21 mouse cellular contexts compared by ENCODE assay signal in the genomic region with DNA sequence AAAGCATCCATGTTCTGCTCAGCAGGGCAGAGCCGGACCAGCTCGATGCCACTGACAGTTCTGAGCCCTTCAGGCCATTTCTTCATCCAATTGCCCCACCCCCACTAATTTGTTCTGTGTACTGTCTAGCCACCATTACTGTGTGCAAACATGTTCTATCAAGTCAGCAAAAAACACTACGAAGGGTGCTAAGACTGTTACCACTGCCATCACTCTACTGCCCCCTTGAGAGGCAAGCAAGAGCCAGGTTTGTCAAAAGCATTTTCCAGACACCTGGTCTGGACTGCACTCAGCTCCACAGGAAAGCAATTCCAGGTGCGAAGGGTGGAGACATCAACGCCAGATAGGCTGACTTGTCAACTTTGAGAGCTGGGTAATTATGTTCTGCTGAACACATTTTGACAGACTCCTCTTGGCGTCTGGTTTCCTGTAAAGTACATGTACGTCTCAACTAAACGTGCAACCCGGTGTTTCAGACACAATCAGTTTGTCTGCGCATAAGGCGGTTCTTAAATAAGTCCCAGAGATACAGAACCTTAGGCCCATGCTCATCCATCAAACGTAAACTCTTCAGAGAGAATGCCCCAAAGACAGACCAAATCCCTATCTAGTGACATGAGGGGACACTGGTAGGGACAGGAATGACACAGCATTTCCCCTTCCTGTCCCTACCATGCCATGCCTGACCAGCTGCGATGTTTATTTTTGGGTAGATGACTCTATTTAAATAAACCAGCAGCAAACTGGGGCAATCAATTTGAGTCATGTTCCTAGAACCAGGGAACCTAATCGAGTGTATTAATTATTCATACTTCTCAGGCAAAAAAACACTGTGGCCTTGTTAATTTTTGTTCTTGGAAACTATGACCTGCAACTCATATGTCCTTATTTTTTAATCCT.
DNase-seq lines count a peak whose midpoint lies in the region; ATAC-seq and TF ChIP-seq lines count a peak whose summit lies in the region.
"Had no signal": no experiment of that assay in that cellular context is flagged by ENCODE, and none has a peak within 500 bp of the region (broad histone marks: within the 10 kb centered on the region; RNA-seq: fewer than 3 reads in every experiment).

No protein-coding gene starts in this region.

- peak; percentile 26; the same call in 1 of the 2 replicates for TF ChIP-seq CTCF in hindbrain, postnatal 0 days (IDR thresholded peaks at IDR 0.05; ENCODE audit: low read depth)
- TF ChIP-seq CTCF in lung, postnatal 0 days (IDR thresholded peaks at IDR 0.05): peak; percentile 44
- no peak for TF ChIP-seq CTCF in lung, adult 2 months (IDR thresholded peaks at IDR 0.05; ENCODE audit: insufficient read depth, low read length)
- TF ChIP-seq CTCF in intestine, postnatal 0 days (IDR thresholded peaks at IDR 0.05; ENCODE audit: low read depth): peak; percentile 35

- H3K27ac ChIP-seq in hindbrain, postnatal 0 days: no peak overlapping the region
- H3K27ac ChIP-seq in hindbrain, embryonic 13.5 days: no peak overlapping the region
- H3K27ac ChIP-seq in lung, postnatal 0 days (ENCODE audit: low read length): no peak overlapping the region
- no peak overlapping the region for H3K27ac ChIP-seq in ES-E14 (ENCODE audit: insufficient read depth, low read depth, low read length, poor library complexity, severe bottlenecking)
- no peak overlapping the region for H3K27ac ChIP-seq in intestine, postnatal 0 days (ENCODE audit: low read depth, low read length)
- H3K27ac ChIP-seq: embryonic facial prominence, embryonic 13.5 days; liver, embryonic 13.5 days; midbrain, embryonic 10.5 days had no signal

- WGBS in hindbrain, postnatal 0 days: 73% methylated on average over 14 of the region's 14 CpGs
- WGBS in hindbrain, embryonic 13.5 days: 80% methylated on average over 14 of the region's 14 CpGs
- WGBS in lung, postnatal 0 days: 62% methylated on average over 14 of the region's 14 CpGs
- WGBS in lung, adult 2 months: 52% methylated on average over 14 of the region's 14 CpGs
- WGBS in intestine, postnatal 0 days: 73% methylated on average over 14 of the region's 14 CpGs

- no peak for TF ChIP-seq EP300 in lung, postnatal 0 days (IDR thresholded peaks at IDR 0.05)

- no peaks in the 10 kb centered on the region for H3K36me3 ChIP-seq in hindbrain, postnatal 0 days (ENCODE audit: insufficient read depth, low read length)
- no peaks in the 10 kb centered on the region for H3K36me3 ChIP-seq in hindbrain, embryonic 13.5 days
- H3K36me3 ChIP-seq in lung, postnatal 0 days (ENCODE audit: insufficient read depth, low read length): no peaks in the 10 kb centered on the region
- H3K36me3 ChIP-seq in ES-E14 (ENCODE audit: control insufficient read depth, insufficient read depth, low read length, poor library complexity, severe bottlenecking): no peaks in the 10 kb centered on the region
- H3K36me3 ChIP-seq in intestine, postnatal 0 days (ENCODE audit: control insufficient read depth, insufficient read depth): peaks cover 9% of the 10 kb centered on the region
- H3K36me3 ChIP-seq: embryonic facial prominence, embryonic 13.5 days; liver, embryonic 13.5 days; midbrain, embryonic 10.5 days had no signal

- ATAC-seq in hindbrain, postnatal 0 days: peak; percentile 33; the same call in 1 of the 2 replicates
- no peak for ATAC-seq in hindbrain, embryonic 13.5 days (ENCODE audit: low FRiP score)
- no peak for ATAC-seq in lung, postnatal 0 days
- ATAC-seq in intestine, postnatal 0 days: no peak

- H3K4me3 ChIP-seq in hindbrain, postnatal 0 days (ENCODE audit: low read length): no peak overlapping the region
- no peak overlapping the region for H3K4me3 ChIP-seq in hindbrain, embryonic 13.5 days
- no peak overlapping the region for H3K4me3 ChIP-seq in lung, postnatal 0 days (ENCODE audit: low read depth, low read length)
- no peak overlapping the region for H3K4me3 ChIP-seq in lung, adult 2 months (replicated peaks; ENCODE audit: extremely low read depth, low read depth, low read length)
- no peak overlapping the region for H3K4me3 ChIP-seq in ES-E14 (ENCODE audit: insufficient read depth in 1 of 2, low read depth in 1 of 2, low read length in 2 of 2, poor library complexity in 1 of 2, severe bottlenecking in 1 of 2)
- no peak overlapping the region for H3K4me3 ChIP-seq in intestine, postnatal 0 days (ENCODE audit: low read depth, low read length)
- H3K4me3 ChIP-seq: embryonic facial prominence, embryonic 13.5 days; liver, embryonic 13.5 days; midbrain, embryonic 10.5 days had no signal

- TF ChIP-seq POLR2A in lung, adult 2 months (IDR thresholded peaks at IDR 0.05; ENCODE audit: borderline replicate concordance, extremely low read depth, low read depth, low read length): no peak

- no peak overlapping the region for H3K9ac ChIP-seq in hindbrain, postnatal 0 days (replicated peaks; ENCODE audit: low read length)
- H3K9ac ChIP-seq in hindbrain, embryonic 13.5 days: no peak overlapping the region
- no peak overlapping the region for H3K9ac ChIP-seq in lung, postnatal 0 days (replicated peaks; ENCODE audit: low read depth)
- H3K9ac ChIP-seq in ES-E14 (ENCODE audit: insufficient read depth, low read depth, low read length, poor library complexity, severe bottlenecking): no peak overlapping the region
- no peak overlapping the region for H3K9ac ChIP-seq in intestine, postnatal 0 days (ENCODE audit: low read depth, low read length)
- H3K9ac ChIP-seq: embryonic facial prominence, embryonic 13.5 days; liver, embryonic 13.5 days had no signal

- no peak overlapping the region for H3K4me2 ChIP-seq in hindbrain, postnatal 0 days (ENCODE audit: low read depth, low read length)
- H3K4me2 ChIP-seq in hindbrain, embryonic 13.5 days: no peak overlapping the region
- no peak overlapping the region for H3K4me2 ChIP-seq in lung, postnatal 0 days (replicated peaks; ENCODE audit: low read depth, low read length)
- no peak overlapping the region for H3K4me2 ChIP-seq in intestine, postnatal 0 days (replicated peaks; ENCODE audit: low read depth)
- H3K4me2 ChIP-seq: embryonic facial prominence, embryonic 13.5 days; liver, embryonic 13.5 days had no signal

- no peaks in the 10 kb centered on the region for H3K9me3 ChIP-seq in hindbrain, postnatal 0 days (ENCODE audit: low read length)
- no peaks in the 10 kb centered on the region for H3K9me3 ChIP-seq in hindbrain, embryonic 13.5 days
- no peaks in the 10 kb centered on the region for H3K9me3 ChIP-seq in lung, postnatal 0 days (ENCODE audit: low read length)
- no peaks in the 10 kb centered on the region for H3K9me3 ChIP-seq in ES-E14 (ENCODE audit: control insufficient read depth, insufficient read depth, low read depth, low read length)
- H3K9me3 ChIP-seq in intestine, postnatal 0 days (ENCODE audit: control insufficient read depth): no peaks in the 10 kb centered on the region
- H3K9me3 ChIP-seq: embryonic facial prominence, embryonic 13.5 days; liver, embryonic 13.5 days; midbrain, embryonic 10.5 days had no signal

- in situ Hi-C loops in ES-E14 (cut with MboI; ENCODE audit: low sequenced_read_pairs in 2 of 2, unreplicated experiment in 2 of 2): no loop called here

- DNase-seq in hindbrain, postnatal 0 days (ENCODE audit: low spot score): no peak
- no peak for DNase-seq in lung, postnatal 0 days (ENCODE audit: low spot score)
- DNase-seq in lung, adult 2 months: no peak
- no peak for DNase-seq in ES-E14 (ENCODE audit: low read depth, low spot score)
- DNase-seq in ovary, postnatal 14 days (ENCODE audit: low spot score): no peak
- DNase-seq: adrenal gland, adult 8-10 months; cerebellum, adult 11-12 months; cerebellum, postnatal 25 days; gastrocnemius, postnatal 25 days; heart, postnatal 10 days; kidney, adult 9 months; layer of hippocampus, postnatal 36 days; left cerebral cortex, postnatal 4 days; liver, embryonic 13.5 days; lung, postnatal 14 days; right cerebral cortex, postnatal 14 days; thymus, postnatal 14 days had no signal

- H3K4me1 ChIP-seq in hindbrain, postnatal 0 days (ENCODE audit: insufficient read depth, low read length): no peaks in the 10 kb centered on the region
- 0 out of 2 replicates have a peak, but pooled peaks cover 4% of the 10 kb centered on the region for H3K4me1 ChIP-seq in hindbrain, embryonic 13.5 days (replicated peaks)
- H3K4me1 ChIP-seq in lung, postnatal 0 days (ENCODE audit: insufficient read depth, low read depth, low read length): no peaks in the 10 kb centered on the region; the same call in 1 of the 2 replicates
- H3K4me1 ChIP-seq in lung, adult 2 months (ENCODE audit: control insufficient read depth, insufficient read depth, low read length): no peaks in the 10 kb centered on the region
- H3K4me1 ChIP-seq in ES-E14 (ENCODE audit: control insufficient read depth in 2 of 2, insufficient read depth in 2 of 2, low read length in 2 of 2, poor library complexity in 1 of 2): no peaks in the 10 kb centered on the region
- H3K4me1 ChIP-seq in intestine, postnatal 0 days (replicated peaks; ENCODE audit: control insufficient read depth, insufficient read depth, low read length): no peaks in the 10 kb centered on the region
- H3K4me1 ChIP-seq: liver, embryonic 13.5 days; midbrain, embryonic 10.5 days had no signal

- no peaks in the 10 kb centered on the region for H3K27me3 ChIP-seq in hindbrain, postnatal 0 days (ENCODE audit: insufficient read depth, low read length)
- H3K27me3 ChIP-seq in hindbrain, embryonic 13.5 days: no peaks in the 10 kb centered on the region
- no peaks in the 10 kb centered on the region for H3K27me3 ChIP-seq in lung, postnatal 0 days (replicated peaks; ENCODE audit: insufficient read depth, low read length)
- no peaks in the 10 kb centered on the region for H3K27me3 ChIP-seq in intestine, postnatal 0 days (replicated peaks; ENCODE audit: control insufficient read depth, insufficient read depth, low read length)
- H3K27me3 ChIP-seq: embryonic facial prominence, embryonic 13.5 days; liver, embryonic 13.5 days had no signal

TF ChIP-seq in ES-E14, 5 proteins besides CTCF, POLR2A, EP300 and RAD21:
- TF ChIP-seq ZC3H11A (IDR thresholded peaks at IDR 0.05; ENCODE audit: borderline replicate concordance, low read depth, low read length): no peak
- TF ChIP-seq CHD2 (IDR thresholded peaks at IDR 0.05; ENCODE audit: low read depth, low read length): no peak
- 0 out of 2 replicates have a peak, but pooled peaks have one; percentile 29 for TF ChIP-seq MAFK (IDR thresholded peaks at IDR 0.05; ENCODE audit: insufficient read depth, low read depth, low read length)
